Mouse (Mus musculus): ENCODE measurements around the gene Rnpep.
"Not testable (repeated sequence)": the region's sequence is repeated elsewhere in the genome, so short reads cannot be mapped to it uniquely, and the experiment has no call there.

- not testable (repeated sequence) for TF ChIP-seq CTCF (conservative IDR thresholded peaks at IDR 0.05 in 1 of 2, IDR thresholded peaks at IDR 0.05 in 1 of 2; ENCODE audit: low read depth in 2 of 2, low read length in 2 of 2); USF1 (IDR thresholded peaks at IDR 0.05; ENCODE audit: low read depth, low read length); POLR2AphosphoS2 (IDR thresholded peaks at IDR 0.05; ENCODE audit: low read depth, low read length); ELF1 (IDR thresholded peaks at IDR 0.05; ENCODE audit: low read depth, low read length); HCFC1 (IDR thresholded peaks at IDR 0.05; ENCODE audit: low read depth, low read length); E2F4 (IDR thresholded peaks at IDR 0.05; ENCODE audit: insufficient replicate concordance, low read depth, low read length); EP300 (IDR thresholded peaks at IDR 0.05; ENCODE audit: low read length); CHD1 (IDR thresholded peaks at IDR 0.05; ENCODE audit: low read depth, low read length); ZMIZ1 (IDR thresholded peaks at IDR 0.05; ENCODE audit: low read depth, low read length)
- TF ChIP-seq TBP (conservative IDR thresholded peaks at IDR 0.05; ENCODE audit: low read depth, low read length): peak; percentile 49; the same call in 1 of the 2 replicates
These were observed 43.7 kb downstream of the Rnpep start for GRCm38 (mm10) chr1:135240206-135240605.

Measured in CH12.LX (cell line).